Mouse (Mus musculus): ENCODE data around the gene Vipr1.

DNA sequence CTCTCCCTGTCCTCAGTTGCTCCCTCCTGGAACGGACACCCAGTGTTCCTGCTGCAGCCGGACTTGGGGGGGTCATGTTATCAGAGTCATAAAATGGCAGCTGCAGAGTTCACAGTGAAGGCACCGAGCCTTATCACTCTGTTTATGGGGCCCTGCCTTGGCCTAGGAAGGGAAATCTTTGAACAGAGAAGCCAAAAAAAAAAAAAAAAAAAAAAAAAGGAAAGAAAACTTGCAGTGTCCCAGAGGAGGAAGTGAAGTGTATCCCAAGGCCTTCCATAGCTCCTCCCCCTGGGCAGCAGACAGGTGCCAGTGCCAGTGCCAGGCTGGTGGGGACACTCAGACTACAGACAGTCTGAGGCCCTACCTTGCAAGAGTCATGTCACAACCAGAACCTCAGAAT, 2.3 kb downstream of the Vipr1 start:
- no peak for TF ChIP-seq CTCF (IDR thresholded peaks at IDR 0.05; ENCODE audit: extremely low read depth, insufficient read length, insufficient replicate concordance, low read depth, low read length)
- no peak; the same call in 1 of the 2 replicates for TF ChIP-seq POLR2A (IDR thresholded peaks at IDR 0.05; ENCODE audit: low read depth, low read length)
